7 mouse cellular contexts compared by ENCODE assay signal in the genomic region with DNA sequence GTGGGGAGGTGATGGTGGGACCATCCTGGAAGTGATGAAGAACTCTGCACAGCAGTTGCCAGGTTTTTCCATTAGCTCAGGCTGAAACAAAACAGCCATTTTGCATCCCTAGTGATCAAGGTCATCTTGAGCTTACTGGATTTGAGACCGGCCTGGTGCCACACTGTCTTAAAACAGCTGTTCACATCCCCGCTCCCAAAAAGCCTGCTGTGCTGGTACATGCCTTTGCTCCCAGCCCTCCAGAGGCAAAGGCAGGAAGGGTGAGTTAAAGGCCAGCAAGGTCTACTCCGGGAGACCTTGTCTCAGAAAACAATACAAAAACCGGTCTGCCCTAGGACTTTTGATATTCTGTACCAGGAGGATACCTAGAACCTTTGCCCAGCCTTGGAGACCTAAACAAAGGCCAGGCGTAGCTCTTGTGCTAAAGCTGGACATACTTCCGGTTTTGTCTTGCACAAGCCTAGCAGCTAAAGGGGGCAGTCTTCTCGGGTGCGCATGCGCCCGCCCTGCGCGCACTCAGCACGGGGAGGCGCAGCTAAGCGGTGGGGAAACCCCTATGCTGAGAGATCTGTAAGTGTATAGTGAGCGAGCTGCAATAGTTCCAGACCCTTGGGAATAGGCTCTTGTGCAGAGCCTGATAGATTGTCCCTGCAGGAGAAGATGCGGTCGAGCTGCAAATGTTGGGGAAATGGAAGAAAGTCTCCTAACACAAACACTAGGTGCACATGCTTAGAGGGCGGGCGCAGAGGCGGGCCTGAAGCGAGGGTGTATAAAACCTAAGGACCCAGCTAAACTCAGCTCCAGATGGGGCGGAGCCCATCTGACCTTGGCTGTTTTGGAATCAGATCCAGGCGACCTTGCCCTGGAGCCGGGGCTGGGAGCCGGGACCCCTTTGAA. TPM values are rescaled to one million over a fixed set of nuclear protein-coding genes. Genes with fewer than 3 reads are reported as not detected.
A peak's percentile ranks its signal among the peaks of the same experiment; 100 is the strongest.
DNase-seq lines count a peak whose midpoint lies in the region; ATAC-seq and TF ChIP-seq lines count a peak whose summit lies in the region.

No protein-coding gene starts in this region.

- 9% methylated on average over 26 of the region's 26 CpGs for WGBS in embryonic facial prominence, embryonic 12.5 days
- WGBS in limb, embryonic 10.5 days = 15% methylated on average over 26 of the region's 26 CpGs
- WGBS in midbrain, embryonic 12.5 days = 15% methylated on average over 26 of the region's 26 CpGs
- 4% methylated on average over 26 of the region's 26 CpGs for WGBS in small intestine, adult 2 months

- H3K4me1 ChIP-seq in embryonic facial prominence, embryonic 12.5 days = peaks cover 9% of the 10 kb centered on the region; the same call in 1 of the 2 replicates
- peaks cover 23% of the 10 kb centered on the region for H3K4me1 ChIP-seq in limb, embryonic 10.5 days
- H3K4me1 ChIP-seq in midbrain, embryonic 12.5 days = peaks cover 12% of the 10 kb centered on the region
- H3K4me1 ChIP-seq in small intestine, adult 2 months (ENCODE audit: control insufficient read depth, insufficient read depth, insufficient read length, low read length) = peaks cover 8% of the 10 kb centered on the region

- H3K27me3 ChIP-seq in embryonic facial prominence, embryonic 12.5 days = 0 out of 2 replicates have a peak, but pooled peaks cover under 1% of the 10 kb centered on the region
- H3K27me3 ChIP-seq in limb, embryonic 10.5 days (ENCODE audit: low read depth, poor library complexity, severe bottlenecking) = no peaks in the 10 kb centered on the region; the same call in 1 of the 2 replicates
- peaks cover 24% of the 10 kb centered on the region for H3K27me3 ChIP-seq in midbrain, embryonic 12.5 days
- H3K27me3 ChIP-seq in small intestine, adult 2 months (ENCODE audit: control insufficient read depth, insufficient read depth, low read length) = no peaks in the 10 kb centered on the region

- peak overlapping the region; percentile 17 for H3K4me3 ChIP-seq in embryonic facial prominence, embryonic 12.5 days
- peak overlapping the region; percentile 37 for H3K4me3 ChIP-seq in limb, embryonic 10.5 days
- peak overlapping the region; percentile 26 for H3K4me3 ChIP-seq in midbrain, embryonic 12.5 days
- peak overlapping the region; percentile 35 for H3K4me3 ChIP-seq in small intestine, adult 2 months (ENCODE audit: low read depth, low read length)

- ATAC-seq in embryonic facial prominence, embryonic 12.5 days (ENCODE audit: insufficient number of reproducible peaks, insufficient read depth, low FRiP score, low TSS enrichment) = peak; percentile 83
- peak; percentile 78 for ATAC-seq in midbrain, embryonic 12.5 days (ENCODE audit: low FRiP score, low read depth)

- peak; percentile 18; the same call in 1 of the 2 replicates for TF ChIP-seq CTCF in small intestine, adult 2 months (IDR thresholded peaks at IDR 0.05; ENCODE audit: extremely low read depth, insufficient read length, insufficient replicate concordance, low read depth, low read length)

- peak overlapping the region; percentile 44 for H3K4me2 ChIP-seq in embryonic facial prominence, embryonic 12.5 days (replicated peaks)
- peak overlapping the region; percentile 61 for H3K4me2 ChIP-seq in midbrain, embryonic 12.5 days (replicated peaks)

- DNase-seq in adrenal gland, postnatal 25 days = peak; percentile 83
- DNase-seq in heart, adult 11 months = peak; percentile 99
- peak; percentile 80 for DNase-seq in kidney, adult 11 months
- DNase-seq in limb, embryonic 10.5 days (ENCODE audit: low spot score) = peak; percentile 80

- no peak for TF ChIP-seq POLR2A in small intestine, adult 2 months (IDR thresholded peaks at IDR 0.05; ENCODE audit: low read depth, low read length)

- peak overlapping the region; percentile 37; the same call in 1 of the 2 replicates for H3K9ac ChIP-seq in embryonic facial prominence, embryonic 12.5 days
- peak overlapping the region; percentile 48 for H3K9ac ChIP-seq in midbrain, embryonic 12.5 days (replicated peaks)

- H3K27ac ChIP-seq in embryonic facial prominence, embryonic 12.5 days = peak overlapping the region; percentile 85
- H3K27ac ChIP-seq in limb, embryonic 10.5 days = peak overlapping the region; percentile 89
- H3K27ac ChIP-seq in midbrain, embryonic 12.5 days (replicated peaks) = peak overlapping the region; percentile 69
- peak overlapping the region; percentile 61 for H3K27ac ChIP-seq in small intestine, adult 2 months (ENCODE audit: insufficient read depth, low read depth, low read length)

- H3K36me3 ChIP-seq in embryonic facial prominence, embryonic 12.5 days = peaks cover 65% of the 10 kb centered on the region
- peaks cover 83% of the 10 kb centered on the region for H3K36me3 ChIP-seq in limb, embryonic 10.5 days
- H3K36me3 ChIP-seq in midbrain, embryonic 12.5 days = peaks cover 49% of the 10 kb centered on the region
- H3K36me3 ChIP-seq in small intestine, adult 2 months (ENCODE audit: control insufficient read depth, insufficient read depth, low read length) = peaks cover 39% of the 10 kb centered on the region

- no peaks in the 10 kb centered on the region for H3K9me3 ChIP-seq in embryonic facial prominence, embryonic 12.5 days
- H3K9me3 ChIP-seq in limb, embryonic 10.5 days (replicated peaks) = no peaks in the 10 kb centered on the region
- H3K9me3 ChIP-seq in midbrain, embryonic 12.5 days = no peaks in the 10 kb centered on the region

RNA-seq across cellular contexts. Expression of a gene that starts 11.4 kb away (rescaled TPM):
- 96.3 and 101 TPM in 2 replicates for total RNA-seq in adrenal gland, postnatal 25 days (2021)
- 46.5 and 49.3 TPM in 2 replicates for polyA plus RNA-seq in embryonic facial prominence, embryonic 12.5 days (2016; fragmentation: Nextera tagmentation; extraction: Ambion mirVana)
- 31.5 and 39.6 TPM in 2 replicates for polyA plus RNA-seq in limb, embryonic 10.5 days (2016; fragmentation: Nextera tagmentation; extraction: Ambion mirVana)
- polyA plus RNA-seq in midbrain, embryonic 12.5 days (2016; fragmentation: Nextera tagmentation; extraction: Ambion mirVana) = 34.2 and 37.6 TPM in 2 replicates
- 35.8 and 61.0 TPM in 2 replicates for polyA plus RNA-seq in small intestine, adult 2 months (2012; rRNA removed)

RNA-seq across cellular contexts. Expression of a gene that starts 14.9 kb away (rescaled TPM):
- total RNA-seq in adrenal gland, postnatal 25 days (2021) = 61.8 and 76.7 TPM in 2 replicates
- polyA plus RNA-seq in embryonic facial prominence, embryonic 12.5 days (2016; fragmentation: Nextera tagmentation; extraction: Ambion mirVana) = 27.0 and 28.7 TPM in 2 replicates
- 35.9 and 38.6 TPM in 2 replicates for polyA plus RNA-seq in limb, embryonic 10.5 days (2016; fragmentation: Nextera tagmentation; extraction: Ambion mirVana)
- polyA plus RNA-seq in midbrain, embryonic 12.5 days (2016; fragmentation: Nextera tagmentation; extraction: Ambion mirVana) = 18.8 and 20.6 TPM in 2 replicates
- 35.1 and 54.0 TPM in 2 replicates for polyA plus RNA-seq in small intestine, adult 2 months (2012; rRNA removed)

RNA-seq across cellular contexts. Expression of a gene that starts 38.6 kb away (rescaled TPM):
- 74.6 and 86.3 TPM in 2 replicates for total RNA-seq in adrenal gland, postnatal 25 days (2021)
- polyA plus RNA-seq in embryonic facial prominence, embryonic 12.5 days (2016; fragmentation: Nextera tagmentation; extraction: Ambion mirVana) = 61.3 and 63.7 TPM in 2 replicates
- 51.5 and 59.3 TPM in 2 replicates for polyA plus RNA-seq in limb, embryonic 10.5 days (2016; fragmentation: Nextera tagmentation; extraction: Ambion mirVana)
- polyA plus RNA-seq in midbrain, embryonic 12.5 days (2016; fragmentation: Nextera tagmentation; extraction: Ambion mirVana) = 80.4 and 81.6 TPM in 2 replicates
- polyA plus RNA-seq in small intestine, adult 2 months (2012; rRNA removed) = 19.0 and 40.4 TPM in 2 replicates

RNA-seq across cellular contexts. Expression of a gene that starts 39.9 kb away (rescaled TPM):
- 43.7 and 49.7 TPM in 2 replicates for total RNA-seq in adrenal gland, postnatal 25 days (2021)
- 24.7 and 26.0 TPM in 2 replicates for polyA plus RNA-seq in embryonic facial prominence, embryonic 12.5 days (2016; fragmentation: Nextera tagmentation; extraction: Ambion mirVana)
- 35.3 and 42.2 TPM in 2 replicates for polyA plus RNA-seq in limb, embryonic 10.5 days (2016; fragmentation: Nextera tagmentation; extraction: Ambion mirVana)
- 25.4 and 26.2 TPM in 2 replicates for polyA plus RNA-seq in midbrain, embryonic 12.5 days (2016; fragmentation: Nextera tagmentation; extraction: Ambion mirVana)
- polyA plus RNA-seq in small intestine, adult 2 months (2012; rRNA removed) = 65.8 and 169 TPM in 2 replicates

RNA-seq across cellular contexts. Expression of a gene that starts 40.1 kb away (rescaled TPM):
- 110 and 124 TPM in 2 replicates for total RNA-seq in adrenal gland, postnatal 25 days (2021)
- 33.1 and 37.9 TPM in 2 replicates for polyA plus RNA-seq in embryonic facial prominence, embryonic 12.5 days (2016; fragmentation: Nextera tagmentation; extraction: Ambion mirVana)
- 31.6 and 34.3 TPM in 2 replicates for polyA plus RNA-seq in limb, embryonic 10.5 days (2016; fragmentation: Nextera tagmentation; extraction: Ambion mirVana)
- 34.1 and 37.4 TPM in 2 replicates for polyA plus RNA-seq in midbrain, embryonic 12.5 days (2016; fragmentation: Nextera tagmentation; extraction: Ambion mirVana)
- 85.4 and 150 TPM in 2 replicates for polyA plus RNA-seq in small intestine, adult 2 months (2012; rRNA removed)

Comparison
In these comparisons a context has a peak if more than half of its experiments do, and no peak if none do; other contexts are left out.
1. Peak in every context shown above with its lines: DNase-seq, ATAC-seq, H3K4me3 ChIP-seq and H3K27ac ChIP-seq.